Mouse (Mus musculus): ENCODE results near the gene Pif1.

Pif1 gene

GRCm38 (mm10) chr9:65586406-65587269 lies at the start of gene Pif1:
TSS of gene Pif1 (plus strand) at chr9:65587160.
- DNase-seq (ENCODE audit: low spot score in 2 of 2), result peak; percentile 53 to 70

- DNase-seq (ENCODE audit: low spot score in 2 of 2), result no peak
Measured at GRCm38 (mm10) chr9:65537901-65538630, 48.9 kb upstream of the Pif1 start.

DNA sequence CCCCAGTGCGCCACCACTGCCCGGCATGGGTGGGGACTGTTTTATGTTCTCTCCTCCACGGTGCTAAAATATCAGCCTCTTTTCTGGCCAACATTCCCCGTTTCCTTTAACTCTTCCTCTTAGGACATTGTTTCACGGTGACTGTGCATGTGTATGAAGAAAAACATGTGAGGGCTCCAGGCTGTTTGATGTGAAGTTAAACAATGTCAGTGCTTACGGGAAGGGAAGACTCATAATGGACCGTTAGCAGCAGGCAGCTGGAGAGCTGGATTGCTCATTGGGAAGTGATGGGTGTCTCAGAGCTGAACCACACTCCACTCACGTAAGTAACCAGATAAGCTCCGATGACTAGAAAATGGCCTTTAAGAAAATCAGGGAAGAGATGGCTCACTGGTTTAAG lies 47.3 kb upstream of the Pif1 start:
- DNase-seq (ENCODE audit: low spot score in 2 of 2), result no peak

- DNase-seq (ENCODE audit: low spot score in 2 of 2), result no peak
Measured at GRCm38 (mm10) chr9:65541126-65542068, 45.6 kb upstream of the Pif1 start.

DNA sequence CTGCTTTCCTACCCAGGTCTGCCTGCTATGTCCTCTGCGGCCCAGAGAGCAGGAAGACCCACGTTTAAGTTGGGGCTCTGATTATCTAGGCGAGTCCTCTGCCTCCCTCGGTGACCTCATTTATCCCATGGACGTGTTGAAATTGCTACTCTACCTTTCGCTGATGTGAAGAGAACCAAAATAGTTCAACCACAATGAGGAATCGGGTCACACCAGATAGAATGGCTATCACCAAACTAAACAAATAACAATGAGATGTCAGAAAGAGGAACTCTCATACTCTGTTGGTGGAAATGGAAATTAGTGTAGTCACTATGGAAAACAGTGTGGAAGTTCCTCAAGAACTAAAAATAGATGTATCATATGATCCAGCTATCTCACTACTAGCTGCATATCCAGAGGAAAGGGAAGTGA lies 44.8 kb upstream of the Pif1 start:
- DNase-seq (ENCODE audit: low spot score in 2 of 2), result no peak

DNA sequence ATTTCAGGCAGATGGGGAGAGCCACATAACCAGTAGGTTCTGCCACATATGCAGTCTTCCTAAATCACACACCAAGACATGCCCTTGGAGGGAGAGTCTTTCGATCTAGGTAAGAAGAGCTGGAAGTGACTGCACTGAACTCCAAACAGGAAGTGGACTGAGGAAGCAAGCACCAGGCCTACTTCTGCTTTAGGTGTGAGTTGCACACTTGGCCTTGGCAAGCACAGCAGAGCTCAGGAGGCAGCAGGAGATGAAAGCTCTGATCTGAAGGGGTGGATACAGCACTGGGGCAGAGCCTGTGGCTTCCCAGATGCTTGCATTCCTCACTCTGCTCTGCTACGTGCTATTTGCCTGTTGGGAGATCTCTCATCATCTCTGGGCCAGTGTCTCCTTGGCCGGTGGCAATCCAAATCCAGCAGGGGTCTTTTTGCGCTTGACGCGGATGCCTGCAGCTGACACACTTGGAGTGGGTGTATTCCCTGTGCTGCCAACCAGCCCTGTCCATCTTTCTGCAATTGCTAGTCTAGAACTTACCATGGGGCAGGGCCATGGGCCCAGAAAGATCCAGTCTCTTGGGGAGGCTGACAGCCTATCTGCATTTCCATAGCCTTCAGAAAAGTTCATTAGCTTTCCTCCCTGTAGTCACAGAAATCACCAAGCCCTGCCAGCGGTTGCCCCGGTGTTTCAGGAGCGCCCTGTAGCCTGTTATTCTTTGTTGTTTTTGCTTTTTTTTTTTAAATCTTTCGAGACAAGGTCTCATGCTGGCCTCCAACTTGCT lies 41.1 kb upstream of the Pif1 start:
- no peak for DNase-seq (ENCODE audit: low spot score in 2 of 2)

- no peak for DNase-seq (ENCODE audit: low spot score in 2 of 2)
Measured at GRCm38 (mm10) chr9:65546413-65546695, 40.6 kb upstream of the Pif1 start.

DNA sequence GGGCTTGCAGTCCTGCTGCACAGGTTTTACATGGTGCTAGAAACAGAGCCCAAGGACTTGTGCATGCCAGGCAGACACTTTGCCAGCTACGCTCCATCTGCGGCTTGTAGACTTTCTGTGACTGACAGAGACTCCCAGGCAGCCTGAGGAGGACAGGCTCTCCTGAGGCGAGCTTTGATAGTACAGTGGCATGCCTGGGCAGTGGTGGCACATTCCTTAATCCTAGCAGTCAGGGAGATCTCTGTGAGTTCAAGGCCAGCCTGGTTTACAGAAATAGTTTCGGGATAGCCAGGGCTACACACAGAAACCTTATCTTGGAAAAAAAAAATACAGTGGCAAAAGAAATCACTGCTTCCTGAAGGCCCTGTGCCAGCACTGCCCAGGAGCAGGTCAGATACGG lies 39.8 kb upstream of the Pif1 start:
- no peak for DNase-seq (ENCODE audit: low spot score in 2 of 2)

DNA sequence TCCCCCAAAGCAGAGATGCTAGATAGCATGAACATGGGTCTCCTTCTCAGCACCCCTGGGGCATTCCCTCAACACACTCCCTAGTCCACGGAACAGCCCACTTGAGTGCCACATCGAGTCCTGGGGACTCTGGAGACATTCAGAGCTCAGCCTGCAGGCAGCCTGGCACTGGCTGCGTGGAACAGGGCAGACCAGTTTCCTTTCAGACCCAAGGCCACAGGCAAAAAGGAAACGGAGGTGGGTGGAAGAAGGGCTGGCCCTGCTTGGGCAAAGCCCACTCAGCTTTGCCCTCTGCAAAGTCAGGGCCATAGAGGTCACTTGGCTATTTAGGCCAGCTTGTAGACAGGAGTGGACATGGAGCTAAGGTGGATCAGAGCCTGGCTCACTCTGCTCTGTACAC lies 39.1 kb upstream of the Pif1 start:
- no peak for DNase-seq (ENCODE audit: low spot score in 2 of 2)

- DNase-seq (ENCODE audit: low spot score in 2 of 2), result no peak
Measured at GRCm38 (mm10) chr9:65548311-65548710, 38.6 kb upstream of the Pif1 start.

DNA sequence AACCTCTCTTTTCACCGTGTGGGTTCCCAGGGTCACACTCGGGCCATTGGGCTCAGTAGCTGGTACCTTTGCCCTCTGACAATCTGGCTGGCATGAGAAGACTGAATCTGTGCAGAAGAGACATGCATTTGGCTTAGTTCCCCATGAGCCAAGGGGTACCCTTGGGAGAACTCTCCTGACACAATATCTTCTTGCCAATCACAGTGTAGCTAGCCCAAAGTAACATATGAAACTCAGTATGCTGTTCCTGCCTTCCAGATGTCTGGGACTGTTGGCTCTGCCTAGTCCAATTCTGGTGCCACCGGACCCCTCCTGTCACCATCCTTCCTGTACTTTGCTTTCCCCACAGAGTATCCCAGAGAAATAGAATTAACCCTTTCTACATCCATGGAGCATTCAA lies 37.8 kb upstream of the Pif1 start:
- DNase-seq (ENCODE audit: low spot score in 2 of 2), result no peak

- no peak for DNase-seq (ENCODE audit: low spot score in 2 of 2)
Measured at GRCm38 (mm10) chr9:65549643-65550042, 37.3 kb upstream of the Pif1 start.

GRCm38 (mm10) chr9:65550079-65550831 lies 36.7 kb upstream of the Pif1 start:
- DNase-seq (ENCODE audit: low spot score in 2 of 2), result no peak

GRCm38 (mm10) chr9:65551035-65551434 lies 35.9 kb upstream of the Pif1 start:
- DNase-seq (ENCODE audit: low spot score in 2 of 2), result peak in 1 of 2 experiments; percentile 73

DNA sequence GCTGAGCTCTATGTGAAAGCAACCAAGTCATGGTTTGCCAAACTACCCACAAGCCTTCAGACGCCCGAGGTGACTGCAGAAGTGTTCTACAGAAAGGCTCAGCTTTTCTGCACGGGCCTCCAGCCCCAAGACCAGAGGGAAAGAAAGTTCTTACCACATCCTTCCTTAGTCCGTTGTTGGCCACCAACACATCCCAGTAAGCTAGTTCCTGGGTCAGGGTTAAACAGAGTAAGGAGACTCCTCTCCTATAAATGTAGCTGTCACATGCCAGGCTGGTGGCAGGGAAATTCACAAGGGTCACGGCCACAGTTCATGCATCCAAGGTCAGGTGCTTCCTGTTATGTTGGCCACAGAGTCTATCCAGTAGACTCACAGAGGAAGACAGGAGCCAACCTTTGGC lies 34.8 kb upstream of the Pif1 start:
- no peak for DNase-seq (ENCODE audit: low spot score in 2 of 2)

DNA sequence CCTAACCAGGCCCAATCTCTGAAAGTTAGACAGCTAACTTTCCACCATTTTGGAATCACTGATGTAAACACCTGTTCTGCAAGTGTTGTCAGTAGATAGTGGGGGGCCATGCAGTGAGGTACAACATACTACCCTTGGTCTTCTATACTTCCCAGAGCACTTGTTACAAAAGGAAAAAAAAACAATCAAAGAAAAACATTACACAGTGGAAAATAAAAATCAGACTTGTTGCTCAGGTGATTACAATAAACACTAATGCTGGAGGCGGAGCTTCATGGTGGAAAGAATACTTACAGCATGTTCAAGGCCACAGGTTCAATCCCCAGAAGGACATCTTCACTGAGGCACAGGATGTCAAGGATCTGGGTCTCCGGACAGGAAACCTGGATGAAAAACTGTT lies 34.2 kb upstream of the Pif1 start:
- DNase-seq (ENCODE audit: low spot score in 2 of 2), result no peak

DNA sequence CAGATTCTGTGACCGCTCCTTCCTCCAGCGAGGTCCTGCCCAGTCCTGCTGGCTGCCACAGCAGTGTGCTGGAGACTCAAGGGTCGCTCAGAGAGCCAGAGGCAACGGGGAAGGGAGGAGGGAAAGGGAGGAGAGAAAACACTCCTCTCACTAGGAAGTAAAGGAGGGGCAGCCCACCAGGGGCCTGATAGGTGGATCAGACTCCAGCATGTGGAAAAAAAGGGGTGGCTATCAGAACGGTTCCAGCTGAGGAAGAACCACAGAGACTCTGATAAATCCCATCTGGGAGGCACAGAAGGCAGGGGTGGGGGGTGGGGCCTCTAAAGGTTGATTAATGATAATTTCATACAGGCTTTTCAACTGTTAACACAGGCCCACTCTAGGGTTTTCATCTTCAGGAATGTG lies 32.0 kb upstream of the Pif1 start:
- no peak for DNase-seq (ENCODE audit: low spot score in 2 of 2)

DNA sequence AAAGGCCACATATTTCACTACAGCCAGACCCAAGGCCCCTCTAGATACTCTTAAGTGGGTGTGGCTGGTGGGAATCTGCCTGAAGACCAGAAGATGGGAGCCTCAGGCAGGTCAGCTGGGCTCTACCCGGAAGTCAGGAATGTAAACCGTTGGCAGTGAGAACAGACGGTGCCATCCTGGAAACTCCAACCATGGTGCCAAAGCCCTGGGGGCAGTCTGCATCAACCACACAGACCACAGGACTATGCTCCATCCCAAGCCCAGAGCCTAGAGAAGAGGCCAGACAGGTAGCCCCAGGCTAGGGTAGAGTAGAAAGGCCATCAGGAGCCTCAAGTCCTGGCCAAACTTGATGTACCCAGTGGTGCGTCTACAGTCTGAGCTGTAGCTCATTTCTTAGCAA lies 31.3 kb upstream of the Pif1 start:
- no peak for DNase-seq (ENCODE audit: low spot score in 2 of 2)

- no peak for DNase-seq (ENCODE audit: low spot score in 2 of 2)
Measured at GRCm38 (mm10) chr9:65556349-65556748, 30.6 kb upstream of the Pif1 start.

- no peak for DNase-seq (ENCODE audit: low spot score in 2 of 2)
Measured at GRCm38 (mm10) chr9:65556979-65557378, 30.0 kb upstream of the Pif1 start.

- no peak for DNase-seq (ENCODE audit: low spot score in 2 of 2)
Measured at GRCm38 (mm10) chr9:65558806-65559205, 28.2 kb upstream of the Pif1 start.

All from urinary bladder, adult 18-20 months (tissue).